Mouse (Mus musculus) spleen, adult 18-20 months (tissue): Measurements from ENCODE around the gene Fam136a.
"Not testable (repeated sequence)": the region's sequence is repeated elsewhere in the genome, so short reads cannot be mapped to it uniquely, and the experiment has no call there.

ENCODE experiments used
- DNase-seq, 2 experiments: peaks; one replicate each; pipeline ENCODE4 v3.0.0; 2022; ENCODE audit warnings: mixed read lengths in 2 of 2

The Fam136a gene

DNA sequence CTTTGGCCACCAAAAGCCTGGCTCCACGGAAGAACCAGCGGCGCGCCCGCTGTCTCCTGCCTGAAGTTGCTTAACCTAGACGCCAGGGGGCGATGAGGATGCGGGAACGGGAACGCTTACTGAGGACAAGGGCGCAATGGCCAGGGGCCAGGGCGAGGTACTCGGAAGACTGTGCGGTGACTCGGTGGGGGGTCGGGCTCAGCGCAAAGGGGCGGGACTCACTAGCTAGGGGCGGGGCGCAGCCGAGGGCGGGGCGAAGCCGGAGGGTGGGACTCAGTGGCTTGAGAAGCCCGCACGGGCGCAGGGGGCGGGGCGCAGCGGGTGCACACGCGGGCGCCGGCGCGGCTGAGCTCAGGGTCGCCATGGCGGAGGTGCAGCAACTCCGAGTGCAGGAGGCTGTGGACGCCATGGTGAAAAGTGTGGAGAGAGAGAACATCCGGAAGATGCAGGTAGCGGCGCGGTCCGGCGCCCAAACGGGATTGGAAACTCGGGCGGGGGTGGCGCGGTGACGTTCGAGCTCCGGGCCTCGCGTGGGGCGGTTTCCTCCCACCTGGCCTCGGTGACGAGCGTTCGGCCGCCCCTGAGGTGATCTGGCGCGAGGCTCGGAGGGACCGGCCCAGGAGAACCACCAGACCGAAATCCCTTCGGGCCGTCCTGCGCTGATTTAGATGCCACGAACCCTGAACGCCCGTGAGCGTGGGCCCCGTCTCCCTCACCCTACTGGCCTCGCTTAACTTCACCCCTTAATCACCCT, at the start of gene Fam136a:
Fam136a (plus strand) TSS at position 276 of the 754 bp plus-strand sequence.
- DNase-seq = peak; percentile 90 to 92

- no peak for DNase-seq
Measured at GRCm38 (mm10) chr6:86317066-86317465, 48.4 kb upstream of the Fam136a start.

GRCm38 (mm10) chr6:86318855-86319254, 46.6 kb upstream of the Fam136a start:
- DNase-seq = no peak

DNA sequence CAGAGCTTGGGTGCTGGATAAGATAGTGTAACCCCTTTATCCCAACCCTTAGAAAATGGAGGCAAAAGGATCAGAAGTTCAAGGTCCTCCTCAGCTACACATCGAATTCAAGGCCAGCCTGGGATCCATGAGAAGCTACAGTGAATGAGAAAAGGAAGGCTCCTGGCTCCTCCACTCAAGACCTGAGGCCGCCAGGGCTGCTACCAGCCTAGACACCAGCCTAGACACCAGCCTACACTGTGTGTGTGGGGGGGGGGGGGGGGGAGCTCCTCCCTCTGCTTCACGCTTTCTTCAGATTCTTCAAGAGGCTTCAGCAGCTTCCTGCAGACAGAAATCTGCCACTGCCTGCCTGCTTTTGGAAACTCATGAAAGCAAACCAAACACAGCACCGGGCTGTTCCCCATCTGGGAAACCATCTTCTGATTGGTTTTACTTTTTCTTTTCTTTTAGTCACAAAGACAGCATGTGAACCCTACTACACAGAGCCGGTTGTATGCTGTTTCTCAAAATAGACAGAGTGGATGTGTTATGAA, 43.3 kb upstream of the Fam136a start:
- DNase-seq = no peak

DNA sequence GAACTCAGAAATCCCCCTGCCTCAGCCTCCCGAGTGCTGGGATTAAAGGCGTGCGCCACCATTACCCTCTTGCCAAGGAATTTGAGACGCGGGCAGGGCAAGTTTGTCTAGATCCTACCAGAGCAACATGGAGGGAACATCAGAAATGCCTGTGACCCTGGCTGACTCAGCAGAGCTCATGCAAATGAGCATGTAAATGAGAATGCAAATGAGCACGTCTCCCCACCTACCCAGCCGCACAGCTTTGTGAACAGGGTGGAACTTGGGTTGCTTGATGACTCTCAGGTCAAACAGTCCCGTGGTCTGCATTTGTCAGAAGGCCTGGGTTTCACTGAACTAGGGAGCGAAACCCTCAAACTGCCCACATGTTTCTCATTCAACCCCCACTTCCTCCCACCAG, 42.5 kb upstream of the Fam136a start:
- DNase-seq = no peak

- DNase-seq = no peak
Measured at GRCm38 (mm10) chr6:86324400-86324799, 41.0 kb upstream of the Fam136a start.

- DNase-seq = no peak
Measured at GRCm38 (mm10) chr6:86325646-86326045, 39.8 kb upstream of the Fam136a start.

DNA sequence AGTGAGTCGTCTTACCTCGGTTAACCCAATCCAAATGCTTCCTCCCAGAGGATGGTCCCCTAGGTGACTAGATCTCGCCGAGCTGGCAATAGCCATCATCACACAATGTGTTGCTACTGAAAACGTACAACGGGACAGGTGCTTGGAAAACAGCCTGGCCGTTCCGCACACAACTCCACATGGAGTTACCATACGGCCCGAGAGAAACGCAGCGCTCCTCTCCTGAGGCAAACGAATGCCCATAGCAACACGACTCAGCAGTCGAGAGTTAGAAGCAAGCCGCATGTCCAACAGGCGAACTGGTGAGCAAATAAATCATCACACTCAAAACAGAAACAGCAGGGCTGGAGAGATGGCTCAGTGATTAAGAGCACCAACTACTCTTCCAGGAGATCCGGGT, 38.6 kb upstream of the Fam136a start:
- no peak for DNase-seq

DNA sequence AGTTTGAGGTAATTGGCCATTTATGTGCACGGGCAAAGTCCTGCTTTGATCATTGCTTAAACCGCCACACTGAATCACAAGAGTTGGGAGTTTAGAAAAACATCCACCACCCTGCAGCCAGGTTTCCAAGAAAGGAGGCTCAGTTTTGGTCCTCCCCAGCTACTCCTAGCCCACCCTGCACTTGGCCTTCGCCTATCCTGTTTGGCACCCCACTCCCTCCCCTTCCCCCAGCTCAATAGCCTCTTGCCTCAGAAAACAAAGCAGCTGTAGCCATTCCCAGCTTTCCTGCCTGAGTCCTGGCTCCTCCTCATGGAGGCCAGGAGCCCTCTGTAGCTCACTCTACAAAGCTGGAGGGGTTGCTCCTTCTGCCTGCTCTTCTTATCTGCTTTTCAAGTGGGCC, 37.1 kb upstream of the Fam136a start:
- DNase-seq = no peak

GRCm38 (mm10) chr6:86329943-86330342, 35.5 kb upstream of the Fam136a start:
- no peak for DNase-seq

GRCm38 (mm10) chr6:86335121-86335849, 30.2 kb upstream of the Fam136a start:
- DNase-seq = no peak

- no peak for DNase-seq
Measured at GRCm38 (mm10) chr6:86335860-86336259, 29.6 kb upstream of the Fam136a start.

DNA sequence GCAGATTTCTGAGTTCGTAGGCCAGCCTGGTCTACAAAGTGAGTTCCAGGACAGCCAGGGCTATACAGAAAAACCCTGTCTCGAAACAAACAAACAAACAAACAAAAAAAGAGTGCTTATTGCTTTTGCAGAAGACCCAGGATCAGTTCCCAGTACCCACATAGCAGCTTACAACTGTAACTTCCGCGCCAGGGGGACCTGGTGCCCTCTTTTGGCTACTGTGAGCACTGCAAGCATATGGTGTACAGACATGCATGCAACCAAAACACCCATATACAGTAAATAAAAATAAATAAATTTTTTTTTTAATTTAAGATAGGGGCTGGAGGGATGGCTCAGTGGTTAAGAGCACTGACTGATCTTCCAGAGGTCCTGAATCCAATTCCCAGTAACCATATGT, 29.1 kb upstream of the Fam136a start:
- not testable (repeated sequence) for DNase-seq

DNA sequence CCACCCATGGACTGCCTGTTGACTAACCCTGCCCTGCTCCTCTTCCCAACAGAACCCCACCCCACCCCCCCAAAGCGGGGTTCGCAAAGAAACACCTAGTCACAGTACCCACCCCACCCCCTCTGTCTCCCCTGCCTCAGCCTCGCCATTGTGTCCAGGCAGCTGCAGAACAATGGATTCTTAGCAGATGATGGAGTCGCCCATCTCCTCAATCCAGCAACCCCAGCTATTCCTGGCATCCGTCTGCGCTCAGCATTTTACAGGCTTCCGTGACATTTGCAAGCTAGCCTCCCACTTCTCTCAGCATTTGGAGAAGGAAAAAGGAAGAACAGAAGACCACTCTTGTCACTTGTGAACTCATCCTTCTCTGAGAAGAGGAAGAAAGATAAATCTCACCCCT, 21.8 kb upstream of the Fam136a start:
- no peak for DNase-seq

DNA sequence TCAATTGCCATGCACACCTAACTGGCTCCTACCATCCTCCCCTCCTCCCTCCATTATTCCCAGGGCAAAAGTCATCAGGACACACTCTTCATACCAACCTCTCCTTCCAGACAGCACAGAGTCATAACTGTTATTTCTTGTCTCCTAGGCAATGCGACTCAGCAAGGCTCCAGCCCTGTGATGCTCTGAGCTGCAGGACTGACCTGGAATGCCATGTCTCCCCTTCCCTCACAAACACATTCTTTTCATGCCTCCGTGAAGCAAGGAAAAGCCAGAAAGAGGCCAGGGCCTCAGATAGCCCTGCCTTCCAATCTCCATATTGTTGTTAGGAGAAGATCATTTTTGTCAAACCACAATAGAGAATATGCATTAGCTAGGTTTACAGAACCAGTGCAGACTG, 19.4 kb upstream of the Fam136a start:
- no peak for DNase-seq

GRCm38 (mm10) chr6:86349257-86349656, 16.2 kb upstream of the Fam136a start:
- DNase-seq = no peak

DNA sequence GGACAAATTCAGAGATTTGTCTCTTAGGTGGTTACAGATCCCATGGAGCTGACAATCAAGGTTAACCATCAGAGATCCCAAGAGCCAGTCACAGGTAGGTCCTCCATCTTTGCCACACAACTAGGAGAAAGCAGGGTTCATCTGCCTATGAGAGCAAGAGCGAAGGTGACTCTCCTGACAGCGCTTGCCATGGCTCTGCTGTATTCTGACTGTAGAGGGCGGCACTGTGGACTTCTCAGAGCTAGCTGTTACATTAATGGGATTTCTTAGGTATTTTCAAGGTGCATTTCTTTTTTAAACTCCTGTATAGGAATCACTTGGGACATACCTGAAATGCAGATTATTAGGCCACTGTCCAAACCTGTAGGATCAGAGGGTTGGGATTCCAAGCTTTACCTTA, 10.5 kb upstream of the Fam136a start:
- no peak for DNase-seq

GRCm38 (mm10) chr6:86356956-86357355, 8.5 kb upstream of the Fam136a start:
- no peak for DNase-seq

- no peak for DNase-seq
Measured at GRCm38 (mm10) chr6:86360691-86361090, 4.8 kb upstream of the Fam136a start.

- no peak for DNase-seq
Measured at GRCm38 (mm10) chr6:86361373-86361772, 4.1 kb upstream of the Fam136a start.

DNA sequence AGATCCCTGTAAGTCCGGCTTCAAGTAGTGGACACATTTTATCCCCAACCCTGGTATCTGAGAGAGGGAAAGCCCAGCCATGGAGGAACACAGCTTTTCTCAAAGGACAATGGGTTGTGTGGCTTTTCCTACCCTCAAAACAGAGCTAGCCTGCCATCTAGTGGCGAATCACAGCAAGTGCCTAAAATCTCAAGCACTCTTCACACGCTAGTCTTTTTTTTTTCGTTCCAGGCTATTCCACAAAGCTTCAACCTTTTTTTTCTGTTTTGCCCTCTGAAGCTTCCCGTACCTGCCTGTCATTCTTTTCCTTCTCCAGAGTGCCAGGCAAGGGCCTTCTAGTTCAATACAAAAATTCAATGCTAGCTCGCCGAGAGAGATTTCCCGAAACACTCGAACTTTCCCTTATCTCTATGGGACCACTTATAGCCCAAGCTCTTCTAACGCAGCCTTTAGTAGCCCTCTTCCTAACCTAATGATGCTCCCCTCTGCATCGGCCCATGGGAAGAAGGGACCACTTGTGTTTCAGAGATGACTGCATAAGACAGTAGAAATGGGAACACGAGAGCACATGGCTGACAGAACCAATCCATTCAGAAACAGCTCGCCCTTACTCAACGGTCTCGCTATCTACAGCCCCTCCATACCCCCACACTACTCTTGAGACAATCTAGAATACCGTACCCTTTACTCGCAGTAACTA, 854 bp upstream of the Fam136a start:
- DNase-seq = peak; percentile 38 to 66

- DNase-seq = peak; percentile 8 to 10
Measured at GRCm38 (mm10) chr6:86366125-86366852, 843 bp downstream of the Fam136a start.

GRCm38 (mm10) chr6:86366853-86367249, 1.4 kb downstream of the Fam136a start:
- no peak for DNase-seq
